Mouse (Mus musculus): Measurements from ENCODE around the gene Pdzd7.
A peak's percentile ranks its signal among the peaks of the same experiment; 100 is the strongest.

Gene Pdzd7

GRCm38 (mm10) chr19:45045651-45046050 lies at the start of gene Pdzd7:
Gene Pdzd7, minus strand, starts transcription at chr19:45045717.
- no peak for DNase-seq (ENCODE audit: low spot score)

DNA sequence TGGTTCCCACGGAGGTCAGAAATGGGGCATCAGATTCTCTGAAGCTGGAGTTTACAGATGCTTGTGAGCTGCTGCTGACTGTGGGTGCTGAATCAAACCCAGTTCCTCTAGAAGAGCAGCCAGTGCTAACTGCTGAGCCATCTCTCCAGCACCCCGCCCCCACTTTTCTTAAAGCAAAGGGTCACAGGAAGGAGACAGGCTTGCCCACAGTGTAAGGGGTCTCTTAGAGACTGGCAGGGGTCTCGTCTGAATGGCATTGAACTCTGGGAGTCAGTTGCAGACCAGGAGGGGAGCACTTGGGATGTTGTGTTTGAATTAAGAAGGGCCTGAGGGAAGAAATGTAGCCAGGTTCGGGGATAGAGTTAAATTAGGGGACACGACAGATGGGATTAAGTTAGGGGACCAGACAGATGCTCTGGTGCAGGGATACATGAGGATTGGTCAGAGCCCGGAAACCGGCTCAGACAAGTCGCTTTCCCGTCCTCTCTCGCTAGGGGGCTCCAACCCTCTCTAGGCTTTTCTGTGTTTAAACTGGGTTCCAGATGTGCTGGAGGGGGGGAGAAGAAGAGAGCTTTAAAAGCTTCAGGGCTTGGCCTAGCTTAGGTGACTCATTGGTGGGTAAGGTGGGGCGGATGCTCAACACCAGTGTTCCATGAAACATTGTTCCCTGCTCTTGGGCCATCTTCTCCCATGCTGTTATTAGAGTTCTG lies 36.5 kb upstream of the Pdzd7 start:
- DNase-seq (ENCODE audit: low spot score) = no peak

DNA sequence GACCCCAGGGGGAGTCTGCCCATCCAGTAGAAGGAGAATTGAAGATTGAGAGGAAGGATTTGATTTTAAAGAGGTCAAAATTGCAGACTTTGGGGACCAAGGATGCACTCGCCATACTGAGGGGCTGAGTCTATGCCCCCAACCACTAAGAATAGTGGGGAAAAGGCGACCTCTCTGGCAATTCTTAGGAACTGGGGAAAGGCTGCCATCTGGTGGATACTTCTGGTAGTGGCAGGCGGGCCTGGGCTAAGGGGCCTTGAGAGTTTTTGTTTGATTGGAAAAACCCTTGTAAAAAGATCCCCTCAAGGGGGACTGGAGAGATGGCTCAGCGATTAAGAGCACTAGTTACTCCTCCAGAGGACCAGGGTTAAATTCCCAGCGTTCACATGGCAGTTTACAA lies 35.8 kb upstream of the Pdzd7 start:
- peak; percentile 49 for DNase-seq (ENCODE audit: low spot score)

GRCm38 (mm10) chr19:45080711-45081110 lies 35.2 kb upstream of the Pdzd7 start:
- DNase-seq (ENCODE audit: low spot score) = no peak

GRCm38 (mm10) chr19:45079769-45080515 lies 34.4 kb upstream of the Pdzd7 start:
- no peak for DNase-seq (ENCODE audit: low spot score)

- no peak for DNase-seq (ENCODE audit: low spot score)
These were observed 33.7 kb upstream of the Pdzd7 start for GRCm38 (mm10) chr19:45078971-45079764.

DNA sequence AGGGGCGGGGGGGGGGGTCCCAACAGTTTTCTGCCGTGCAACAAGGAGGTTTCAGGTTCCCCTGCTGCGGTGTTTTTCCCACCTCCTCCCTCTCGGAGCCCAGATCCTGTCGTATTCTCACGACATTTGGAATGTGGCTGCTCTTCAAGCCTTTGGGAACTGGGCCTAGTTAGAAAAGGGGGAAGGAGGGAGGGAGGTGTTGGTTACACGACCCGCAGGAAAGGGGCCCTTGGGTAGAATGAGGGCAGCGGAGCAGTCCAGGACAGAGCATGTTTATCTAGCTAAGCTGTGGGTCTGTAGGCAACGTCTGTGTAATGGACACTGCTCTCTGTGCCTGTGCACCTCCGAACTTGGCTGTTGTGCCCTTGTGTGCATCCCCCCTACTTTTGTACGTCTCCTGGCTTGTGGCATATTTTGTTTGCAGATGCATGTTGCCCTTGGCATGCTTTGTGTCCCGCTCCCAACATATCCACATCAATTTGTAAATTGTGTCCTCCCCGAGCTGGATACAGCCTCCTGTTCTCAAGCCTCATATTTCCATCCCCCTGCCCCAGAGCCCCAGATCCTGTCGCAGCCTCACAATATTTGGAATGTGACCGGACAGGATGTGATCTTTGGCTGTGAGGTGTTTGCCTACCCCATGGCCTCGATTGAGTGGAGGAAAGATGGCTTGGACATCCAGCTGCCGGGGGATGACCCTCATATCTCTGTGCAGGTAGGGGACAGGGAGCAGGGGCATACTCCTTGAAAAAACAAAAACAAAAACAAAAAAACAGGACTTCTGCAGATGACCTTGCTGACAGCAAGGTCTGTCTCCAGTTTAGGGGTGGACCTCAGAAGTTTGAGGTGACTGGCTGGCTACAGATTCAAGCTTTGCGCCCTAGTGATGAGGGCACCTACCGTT lies 32.5 kb upstream of the Pdzd7 start:
- DNase-seq (ENCODE audit: low spot score) = no peak

DNA sequence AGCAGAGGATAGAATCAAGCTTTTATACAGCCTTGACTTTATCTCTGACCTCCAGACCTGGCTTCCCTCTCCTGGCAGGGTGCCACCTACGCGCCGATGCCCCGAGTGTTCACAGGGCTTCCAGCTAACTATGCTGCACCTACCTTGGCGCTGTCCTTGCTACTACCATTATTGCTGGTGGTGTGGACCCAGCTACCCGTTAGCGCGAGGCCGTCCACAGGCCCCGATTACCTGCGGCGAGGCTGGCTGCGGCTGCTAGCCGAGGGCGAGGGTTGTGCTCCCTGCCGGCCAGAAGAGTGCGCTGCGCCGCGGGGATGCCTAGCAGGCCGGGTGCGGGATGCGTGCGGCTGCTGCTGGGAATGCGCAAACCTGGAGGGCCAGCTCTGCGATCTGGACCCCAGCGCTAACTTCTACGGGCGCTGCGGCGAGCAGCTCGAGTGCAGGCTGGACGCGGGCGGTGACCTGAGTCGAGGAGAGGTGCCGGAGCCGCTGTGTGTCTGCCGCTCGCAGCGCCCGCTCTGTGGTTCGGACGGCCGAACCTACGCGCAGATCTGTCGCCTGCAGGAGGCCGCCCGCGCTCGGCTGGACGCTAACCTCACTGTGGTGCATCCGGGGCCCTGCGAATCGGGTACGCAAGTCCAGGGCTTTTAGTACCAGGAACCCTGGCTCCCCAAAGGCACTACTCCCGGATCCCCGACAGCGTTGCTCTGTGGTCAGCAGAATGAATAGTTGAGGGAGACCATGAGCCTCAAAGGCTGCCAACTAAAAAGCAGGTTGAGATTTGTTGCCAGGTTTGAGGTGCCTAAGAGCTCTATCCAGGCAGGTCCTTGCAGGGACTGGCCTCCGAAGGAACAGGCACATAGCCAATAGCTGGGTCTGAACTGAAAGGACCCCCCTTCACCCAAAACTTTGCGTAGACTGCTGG lies 31.3 kb upstream of the Pdzd7 start:
- peak; percentile 37 for DNase-seq (ENCODE audit: low spot score)

GRCm38 (mm10) chr19:45076036-45076575 lies 30.6 kb upstream of the Pdzd7 start:
- no peak for DNase-seq (ENCODE audit: low spot score)

DNA sequence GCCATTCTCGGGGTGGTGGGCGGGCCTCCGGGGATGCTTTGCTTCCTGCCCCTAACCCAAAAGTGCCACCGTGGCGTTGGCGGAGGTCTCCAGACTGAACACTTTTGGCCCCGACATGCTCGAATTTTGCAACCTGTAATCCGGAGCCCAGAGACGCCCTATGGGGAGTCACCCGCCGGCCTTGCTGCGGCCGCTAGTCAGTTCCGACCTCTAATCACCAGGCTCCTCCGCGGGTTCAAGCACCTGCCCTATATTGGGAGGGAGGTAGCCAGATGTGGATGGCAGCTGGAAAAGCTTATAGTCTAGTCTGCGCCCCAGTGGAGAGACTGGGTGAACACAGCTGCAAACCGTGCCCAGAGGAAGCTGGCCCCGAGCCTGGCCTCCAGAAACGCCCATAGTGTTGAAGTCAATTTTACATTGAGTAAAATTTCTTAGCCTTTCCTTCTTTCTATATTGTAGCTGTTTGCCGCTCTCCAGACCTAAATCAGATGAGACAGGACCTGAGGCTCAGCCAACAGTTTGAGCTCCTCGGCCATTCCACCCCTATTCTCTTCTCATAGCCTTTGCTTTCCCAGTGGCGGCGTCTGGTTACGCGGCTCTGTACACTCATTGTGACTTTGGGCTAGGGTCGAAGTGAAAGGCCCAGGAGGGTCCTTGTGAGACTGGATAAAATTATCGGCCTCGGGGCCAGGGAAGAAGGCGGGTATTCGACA lies 30.0 kb upstream of the Pdzd7 start:
- no peak for DNase-seq (ENCODE audit: low spot score)

- DNase-seq (ENCODE audit: low spot score) = peak; percentile 33
These were observed 29.2 kb upstream of the Pdzd7 start, which contains the start of gene Kazald1 for GRCm38 (mm10) chr19:45074580-45075322. Gene Kazald1, plus strand, starts transcription at chr19:45075241.

DNA sequence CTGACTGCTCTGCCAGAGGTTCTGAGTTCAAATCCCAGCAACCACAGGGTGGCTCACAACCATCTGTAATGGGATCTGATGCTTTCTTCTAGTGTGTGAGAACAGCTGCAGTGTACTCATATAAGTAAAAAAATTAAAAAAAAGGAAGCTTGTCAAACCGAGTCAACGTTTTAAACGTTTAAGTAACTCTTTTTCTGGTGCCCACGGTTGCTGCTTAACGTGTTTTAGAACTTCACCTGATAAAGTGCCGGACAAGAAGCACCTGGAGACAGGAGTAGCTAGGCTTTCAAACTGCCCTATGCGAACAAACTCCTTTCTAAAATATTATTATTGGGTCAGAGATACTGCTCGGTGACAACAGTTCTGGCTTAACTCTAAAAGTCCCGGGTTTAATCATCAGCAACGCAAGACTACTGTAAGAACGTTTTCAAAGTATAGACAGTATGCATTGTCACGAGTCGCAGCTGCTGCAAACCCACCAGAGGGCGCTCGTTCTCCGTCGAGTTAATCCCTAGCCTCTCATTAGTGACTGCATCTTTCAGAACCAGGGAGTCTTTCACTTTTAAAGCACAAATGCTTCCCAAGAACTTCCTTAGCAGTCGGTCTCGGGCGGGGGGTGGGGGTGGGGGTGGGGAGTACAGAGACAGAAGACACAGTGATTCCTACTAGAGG lies 28.5 kb upstream of the Pdzd7 start:
- DNase-seq (ENCODE audit: low spot score) = peak; percentile 72

GRCm38 (mm10) chr19:45067758-45068510 lies 22.4 kb upstream of the Pdzd7 start:
- no peak for DNase-seq (ENCODE audit: low spot score)

DNA sequence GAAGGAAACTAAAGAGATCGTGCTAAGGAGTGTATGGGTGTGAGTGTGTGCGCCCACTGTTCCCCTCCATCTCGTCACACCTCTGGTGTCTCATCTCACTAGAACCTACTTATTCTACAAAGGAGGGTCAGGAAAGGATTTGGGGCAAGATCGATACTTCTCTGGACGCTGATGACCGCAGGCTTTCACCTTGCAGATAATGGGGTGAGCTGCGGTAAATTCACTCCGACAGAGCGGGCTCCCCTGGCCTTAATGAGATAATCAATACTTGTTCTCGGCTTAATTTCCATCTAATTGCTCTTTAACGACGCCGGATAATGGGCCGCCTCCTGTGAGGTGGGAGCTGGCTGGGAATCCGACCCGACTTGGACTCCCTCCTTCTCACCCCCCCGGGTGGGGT lies 21.7 kb upstream of the Pdzd7 start:
- no peak for DNase-seq (ENCODE audit: low spot score)

DNA sequence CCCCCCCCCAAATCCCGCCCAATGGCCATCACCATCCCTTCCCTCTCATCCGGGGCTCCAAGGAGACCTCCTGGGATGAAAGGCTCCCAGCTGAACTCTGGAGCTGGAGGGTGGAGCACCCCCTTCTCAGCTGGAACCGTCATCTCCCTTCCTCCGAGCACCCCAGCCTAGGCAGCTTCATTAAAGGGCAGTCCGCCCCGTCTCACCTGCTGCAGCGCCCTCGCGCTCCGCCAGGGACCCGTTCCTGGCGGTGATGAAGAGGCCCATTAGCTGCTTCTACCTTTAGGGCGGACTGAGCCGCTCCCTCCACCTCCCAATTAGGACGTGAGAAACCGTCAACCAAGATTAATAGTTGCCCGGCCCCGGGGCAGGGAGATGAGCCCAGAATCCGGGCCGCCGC lies 19.7 kb upstream of the Pdzd7 start:
- no peak for DNase-seq (ENCODE audit: low spot score)

DNA sequence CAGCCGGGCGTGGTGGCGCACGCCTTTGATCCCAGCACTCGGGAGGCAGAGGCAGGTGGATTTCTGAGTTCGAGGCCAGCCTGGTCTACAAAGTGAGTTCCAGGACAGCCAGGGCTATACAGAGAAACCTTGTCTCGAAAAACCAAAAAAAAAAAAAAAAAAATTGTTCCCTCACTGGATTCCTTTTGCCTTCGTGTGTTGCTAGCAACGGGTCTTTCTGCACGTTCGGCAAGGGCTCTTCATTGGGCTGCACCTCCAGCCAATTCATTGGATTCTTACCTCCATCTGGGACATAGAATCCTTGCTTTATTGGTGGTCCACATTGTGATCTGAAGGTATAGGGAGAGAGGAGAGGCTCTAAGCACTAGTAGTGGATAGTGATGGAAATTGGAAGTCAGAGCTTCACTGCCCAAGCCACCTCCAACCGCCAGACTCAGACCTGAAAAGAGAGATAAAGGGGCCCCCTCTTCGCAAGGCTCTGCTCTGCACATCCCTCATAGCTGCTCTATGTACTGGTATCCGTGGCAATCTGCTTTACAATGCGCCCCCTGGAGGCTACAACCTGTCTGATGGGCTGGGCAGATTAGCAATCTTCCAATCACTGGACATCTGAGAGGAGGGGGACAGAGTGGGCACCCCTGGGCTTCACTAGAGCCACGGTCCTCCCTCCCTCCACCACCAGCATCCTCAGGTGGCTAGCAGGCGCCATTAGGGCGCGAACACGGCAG lies 18.2 kb upstream of the Pdzd7 start:
- DNase-seq (ENCODE audit: low spot score) = no peak

DNA sequence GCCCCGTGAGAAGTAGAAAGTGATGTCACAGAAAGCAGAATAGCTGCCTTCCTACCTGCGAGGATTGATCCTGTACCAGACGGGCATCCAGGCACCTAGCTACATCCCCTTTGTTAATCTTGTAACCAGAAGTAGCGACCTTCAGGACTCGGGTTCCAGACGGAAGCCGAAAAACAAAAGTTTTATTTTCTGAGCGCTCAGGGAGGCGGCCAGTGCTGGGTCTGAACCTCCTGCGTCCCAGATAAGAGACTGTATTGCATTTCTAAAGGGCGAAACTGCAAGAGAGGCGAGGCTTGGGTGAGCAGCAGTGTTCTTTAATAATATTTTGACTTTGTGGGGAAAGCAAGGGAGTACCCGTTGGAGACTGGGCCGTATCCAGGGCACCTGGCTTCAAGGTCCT lies 13.3 kb upstream of the Pdzd7 start:
- DNase-seq (ENCODE audit: low spot score) = no peak

All from spleen, adult 12 weeks (tissue).